Mouse (Mus musculus) erythroblast, embryonic 14.5 days (primary cell): Measurements from ENCODE around the gene Pih1d3.

Source experiments
- GATA1 ChIP-seq: IDR thresholded peaks from 2 replicates; pipeline ENCODE4 v1.6.1; 2012; ENCODE audit warnings: low read length, inconsistent platforms, mixed read lengths
- TAL1 ChIP-seq: IDR thresholded peaks from 3 replicates; pipeline ENCODE4 v1.6.1; 2012; ENCODE audit warnings: low read length, inconsistent platforms, mixed read lengths

- TF ChIP-seq GATA1 (no peak), TAL1 (no peak)
These were observed 16.9 kb upstream of the Pih1d3 start for GRCm38 (mm10) chr1:31205770-31206169.
